8 mouse cellular contexts compared by ENCODE assay signal in the genomic region with DNA sequence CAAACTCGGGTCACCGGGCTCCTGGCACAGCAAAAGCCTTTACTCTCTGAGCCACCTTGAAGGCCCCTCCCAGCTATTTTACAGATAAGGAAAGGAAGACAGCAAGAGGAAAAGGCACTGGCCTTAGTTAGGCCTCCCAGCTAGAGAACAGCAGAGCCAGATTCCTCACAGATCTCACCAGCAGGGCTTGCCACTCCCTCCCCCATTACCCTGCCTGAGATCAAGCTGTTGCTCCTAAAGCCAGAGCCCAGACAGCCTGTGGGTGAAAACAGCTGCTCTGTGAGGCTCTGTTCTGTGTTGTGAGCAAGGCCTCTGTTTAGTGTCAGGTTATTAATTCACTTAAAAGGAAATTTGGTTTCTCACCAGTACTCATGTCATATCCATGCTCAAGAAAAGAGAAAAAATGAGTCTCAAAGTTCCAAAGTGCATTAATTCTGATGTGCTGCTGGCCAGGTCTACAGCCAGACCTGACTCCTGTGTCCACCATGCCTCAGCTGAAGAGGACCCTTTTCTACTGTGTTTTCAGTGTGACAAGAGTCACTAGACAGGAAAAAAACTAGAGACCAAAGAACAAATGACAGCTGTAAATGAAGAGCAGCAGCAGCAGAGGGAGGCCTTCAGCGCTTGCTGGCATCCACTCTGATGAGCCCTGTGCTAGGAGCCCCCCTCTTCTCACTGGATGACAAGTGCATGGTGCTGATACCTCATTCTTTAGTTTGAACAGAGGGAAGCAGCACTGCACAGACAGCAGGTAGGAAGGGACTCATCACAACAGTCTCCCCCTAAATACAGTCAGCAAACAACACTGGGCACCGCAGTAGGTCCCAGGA. TPM values are rescaled to one million over a fixed set of nuclear protein-coding genes. Genes with fewer than 3 reads are reported as not detected.
DNase-seq lines count a peak whose midpoint lies in the region; ATAC-seq lines count a peak whose summit lies in the region.

No protein-coding gene starts in this region.

- H3K9ac ChIP-seq in lung, embryonic 16.5 days (ENCODE audit: low read length), result no peak overlapping the region
- no peak overlapping the region for H3K9ac ChIP-seq in stomach, embryonic 15.5 days

- H3K36me3 ChIP-seq in lung, embryonic 16.5 days (ENCODE audit: control insufficient read depth, insufficient read depth, low read length), result no peaks in the 10 kb centered on the region
- H3K36me3 ChIP-seq in stomach, embryonic 15.5 days, result no peaks in the 10 kb centered on the region

- H3K27ac ChIP-seq in lung, embryonic 16.5 days (ENCODE audit: low read length), result 0 out of 2 replicates have a peak overlapping the region, but pooled peaks have one; percentile 12
- peak overlapping the region; percentile 82 for H3K27ac ChIP-seq in stomach, embryonic 15.5 days

- H3K4me1 ChIP-seq in lung, embryonic 16.5 days (replicated peaks; ENCODE audit: control insufficient read depth, insufficient read depth, low read length), result peaks cover 8% of the 10 kb centered on the region; the same call in 1 of the 2 replicates
- peaks cover 17% of the 10 kb centered on the region; the same call in 1 of the 2 replicates for H3K4me1 ChIP-seq in stomach, embryonic 15.5 days

- ATAC-seq in lung, embryonic 16.5 days (ENCODE audit: low read depth), result peak; percentile 39
- ATAC-seq in stomach, embryonic 15.5 days (ENCODE audit: insufficient read depth, low FRiP score, low read depth), result peak; percentile 70

- H3K9me3 ChIP-seq in lung, embryonic 16.5 days (ENCODE audit: control insufficient read depth, low read length), result no peaks in the 10 kb centered on the region
- H3K9me3 ChIP-seq in stomach, embryonic 15.5 days, result no peaks in the 10 kb centered on the region

- WGBS in lung, embryonic 16.5 days, result 68% methylated on average over 4 of the region's 4 CpGs
- 51% methylated on average over 4 of the region's 4 CpGs for WGBS in stomach, embryonic 15.5 days

- no peak overlapping the region for H3K4me2 ChIP-seq in lung, embryonic 16.5 days (ENCODE audit: low read depth, low read length)
- H3K4me2 ChIP-seq in stomach, embryonic 15.5 days, result no peak overlapping the region

- no peak overlapping the region for H3K4me3 ChIP-seq in lung, embryonic 16.5 days (ENCODE audit: low read length)
- H3K4me3 ChIP-seq in stomach, embryonic 15.5 days (replicated peaks), result no peak overlapping the region

- H3K27me3 ChIP-seq in lung, embryonic 16.5 days (ENCODE audit: control insufficient read depth, insufficient read depth, low read depth, low read length), result no peaks in the 10 kb centered on the region
- no peaks in the 10 kb centered on the region for H3K27me3 ChIP-seq in stomach, embryonic 15.5 days (replicated peaks)

- DNase-seq in adrenal gland, postnatal 14 days, result peak; percentile 38
- no peak for DNase-seq in adrenal gland, postnatal 4 days (ENCODE audit: low spot score in 2 of 2)
- DNase-seq in lung, postnatal 25 days (ENCODE audit: low spot score), result no peak
- DNase-seq in layer of hippocampus, adult 9-11 months, result peak; percentile 73
- DNase-seq in cerebellum, adult 11 months, result no peak
- DNase-seq in thymus, postnatal 4 days, result no peak

RNA-seq across cellular contexts. Expression of a gene that starts 55.8 kb away (rescaled TPM):
- total RNA-seq in adrenal gland, postnatal 14 days (2021), result 3.7 and 5.2 TPM in 2 replicates
- total RNA-seq in adrenal gland, postnatal 4 days (2021), result 10 to 100 TPM in 1 of 2 experiments, 1 to 10 TPM in 1; 7.6 to 10.1 TPM
- 5.2 and 5.3 TPM in 2 replicates for polyA plus RNA-seq in lung, embryonic 16.5 days (2015; fragmentation: Nextera tagmentation; extraction: Ambion mirVana)
- 6.2 and 8.9 TPM in 2 replicates for polyA plus RNA-seq in stomach, embryonic 15.5 days (2015; fragmentation: Nextera tagmentation; extraction: Ambion mirVana)

Comparison
In these comparisons a context has a peak if more than half of its experiments do, and no peak if none do; other contexts are left out.
1. DNase-seq: peak in adrenal gland, postnatal 14 days (single experiment) and layer of hippocampus, adult 9-11 months (single experiment); none in adrenal gland, postnatal 4 days (0 of 2), lung, postnatal 25 days (single experiment), cerebellum, adult 11 months (single experiment) and thymus, postnatal 4 days (single experiment).